Mouse (Mus musculus) bone marrow, adult 2 months (tissue): ENCODE measurements around the gene Mfsd6. TPM values are rescaled to one million over a fixed set of nuclear protein-coding genes. Genes with fewer than 3 reads are reported as not detected.

Experiments used
- H3K27ac ChIP-seq: fragments of 200-500 bp; 2 replicates; pipeline ENCODE4 v1.5.1; 2012; ENCODE audit warnings: low read depth, mild to moderate bottlenecking, control low read depth, inconsistent platforms, low read length; ENCODE audit not compliant: control insufficient read depth, poor library complexity, insufficient read depth
- H3K4me1 ChIP-seq: fragments of 200-500 bp; 2 replicates; pipeline ENCODE4 v1.6.1; 2011; ENCODE audit warnings: low read length; ENCODE audit not compliant: control insufficient read depth, insufficient read depth
- H3K4me3 ChIP-seq: fragments of 200-500 bp; replicated peaks from 2 replicates; pipeline ENCODE3; 2011; ENCODE audit warnings: mild to moderate bottlenecking, low read depth, low read length, control low read depth; ENCODE audit not compliant: control insufficient read depth
- CTCF ChIP-seq: fragments of 200-500 bp; IDR thresholded peaks from 2 replicates; pipeline ENCODE4 v1.5.1; 2011; ENCODE audit warnings: low read length, control low read depth; ENCODE audit not compliant: control insufficient read depth, insufficient read depth
- POLR2A ChIP-seq: fragments of 200-500 bp; IDR thresholded peaks from 2 replicates; pipeline ENCODE4 v1.6.1; 2011; ENCODE audit warnings: low read depth, mild to moderate bottlenecking, control low read depth, low read length, borderline replicate concordance; ENCODE audit not compliant: control insufficient read depth
- WGBS: fragments of 180-500 bp; shearing (Covaris S2); methylation state at CpG from one replicate; pipeline ENCODE4 v1.1.7; 2018; 5-methylcytosine and 5-hydroxymethylcytosine counted together
- polyA plus RNA-seq: library from polyadenylated mRNA; stranded (reverse); fragments of >200 nt; gene quantifications from 2 replicates; pipeline ENCODE4 v1.2.4, GENCODE M21; 2011; ENCODE audit warnings: low replicate concordance; ENCODE audit not compliant: missing spikeins, insufficient read depth, insufficient read length

Gene Mfsd6
- polyA plus RNA-seq, 1 experiment: 8.3 TPM

DNA sequence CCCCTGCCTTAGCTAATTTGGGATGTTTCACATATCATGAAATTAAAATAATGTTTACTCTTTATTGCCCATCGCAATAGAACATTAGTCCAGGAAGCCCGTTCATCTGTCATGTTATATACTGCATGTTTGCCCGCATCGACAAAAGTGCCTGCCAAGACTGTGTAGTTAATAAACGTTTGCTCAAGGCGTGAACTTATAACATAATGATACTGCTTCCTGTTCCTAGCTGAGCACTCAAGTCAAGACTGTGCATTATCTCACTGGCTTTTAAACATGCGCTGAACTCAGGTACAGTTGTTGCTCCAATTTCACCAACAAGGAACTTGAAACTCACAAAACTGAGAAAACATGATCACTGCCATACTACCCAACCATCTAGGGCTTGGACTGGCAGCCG lies 39.6 kb downstream of the Mfsd6 start:
- Histone ChIP-seq H3K4me1 (no peaks in the 10 kb centered on the region; the same call in 1 of the 2 replicates), H3K4me3 (no peak overlapping the region), H3K27ac (no peak overlapping the region)
- WGBS: 82% methylated on average over 8 of the region's 8 CpGs
- TF ChIP-seq POLR2A: no peak
- no peak for TF ChIP-seq CTCF

- no peak for TF ChIP-seq POLR2A
- no peak for TF ChIP-seq CTCF
- 82% methylated on average over 4 of the region's 4 CpGs for WGBS
- H3K4me3 ChIP-seq: no peak overlapping the region
- H3K4me1 ChIP-seq: peaks cover 1% of the 10 kb centered on the region; the same call in 1 of the 2 replicates
- H3K27ac ChIP-seq: no peak overlapping the region
Observed at GRCm38 (mm10) chr1:52683550-52683949, 43.7 kb downstream of the Mfsd6 start.

DNA sequence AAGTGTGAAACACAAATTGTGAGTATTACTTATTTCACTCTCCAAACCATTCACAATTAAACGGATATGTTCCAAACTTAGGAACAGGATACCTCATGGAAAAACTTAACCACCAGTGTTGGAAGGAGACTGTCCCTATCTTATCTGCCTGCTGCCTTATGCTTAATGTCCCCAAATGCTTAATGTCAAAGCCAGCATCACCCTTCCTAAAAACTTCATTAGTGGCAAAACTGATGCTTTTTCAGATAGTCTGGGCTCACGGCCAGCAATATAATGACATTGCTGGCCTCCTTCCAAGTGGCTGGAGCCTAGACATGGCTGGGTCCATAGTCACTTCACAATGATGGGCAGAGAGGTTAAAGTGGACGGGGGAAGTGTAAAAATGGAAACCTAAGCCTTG lies 50.6 kb downstream of the Mfsd6 start:
- 52% methylated on average over 3 of the region's 3 CpGs for WGBS
- H3K4me1 ChIP-seq: peaks cover 1% of the 10 kb centered on the region; the same call in 1 of the 2 replicates
- H3K4me3 ChIP-seq: no peak overlapping the region
- no peak overlapping the region for H3K27ac ChIP-seq
- TF ChIP-seq CTCF (no peak), POLR2A (no peak)

DNA sequence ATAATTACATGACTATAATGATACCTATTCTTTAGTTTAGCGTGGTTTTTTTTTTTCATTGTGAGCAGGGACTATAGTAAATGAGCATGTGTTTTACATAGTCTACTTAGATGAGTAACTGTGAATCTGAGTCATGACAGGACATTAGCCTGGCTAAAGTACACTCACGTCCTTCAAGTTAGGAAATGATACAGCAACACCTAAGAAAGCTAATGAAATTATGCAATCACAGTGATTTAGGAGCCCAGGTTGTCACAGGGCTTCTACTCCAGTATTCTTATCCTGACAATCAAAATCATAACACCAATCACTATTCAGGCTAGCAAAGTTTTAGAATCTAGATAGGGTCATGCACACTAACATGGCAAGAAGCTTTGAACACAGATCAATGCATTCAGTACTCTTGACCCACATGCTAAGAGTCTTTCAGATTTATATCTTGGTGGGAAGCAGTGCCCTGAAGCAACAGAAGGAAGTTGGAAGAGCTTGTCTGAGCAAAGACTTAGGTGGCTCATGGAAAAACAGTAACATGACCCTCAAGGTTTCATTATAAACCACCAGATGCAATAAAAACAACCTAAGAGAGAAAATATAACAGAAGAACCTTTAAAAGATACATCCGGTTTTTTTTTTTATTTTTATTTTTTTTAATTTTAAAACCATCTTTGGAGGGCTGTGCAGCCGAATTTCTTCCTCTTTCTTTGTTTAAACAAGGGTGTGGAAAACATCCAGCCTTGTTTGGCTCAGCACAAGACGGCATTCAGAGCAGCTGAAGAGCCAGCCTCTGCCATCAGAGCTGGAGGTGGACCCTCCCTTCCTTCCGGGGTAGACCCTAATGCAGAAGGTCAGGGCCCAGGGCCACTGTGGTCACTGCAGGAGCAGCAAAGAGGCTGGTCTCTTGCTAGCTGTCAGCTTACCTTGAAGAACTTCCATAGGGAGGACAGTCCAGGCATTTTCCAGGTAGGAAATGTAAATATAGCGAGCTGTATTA lies 51.4 kb downstream of the Mfsd6 start:
- WGBS: 41% methylated on average over 7 of the region's 7 CpGs
- no peak overlapping the region for H3K4me3 ChIP-seq
- H3K27ac ChIP-seq: no peak overlapping the region
- no peaks in the 10 kb centered on the region; the same call in 1 of the 2 replicates for H3K4me1 ChIP-seq
- TF ChIP-seq POLR2A: no peak
- no peak for TF ChIP-seq CTCF

- H3K27ac ChIP-seq: no peak overlapping the region
- WGBS: 93% methylated on average over 1 of the region's 1 CpGs
- TF ChIP-seq POLR2A: no peak
- TF ChIP-seq CTCF: no peak
- no peaks in the 10 kb centered on the region; the same call in 1 of the 2 replicates for H3K4me1 ChIP-seq
- H3K4me3 ChIP-seq: no peak overlapping the region
Observed at GRCm38 (mm10) chr1:52669931-52670330, 57.3 kb downstream of the Mfsd6 start.

GRCm38 (mm10) chr1:52668743-52669323 lies 58.4 kb downstream of the Mfsd6 start:
- WGBS: 76% methylated on average over 7 of the region's 7 CpGs
- TF ChIP-seq CTCF (no peak), POLR2A (no peak)
- Histone ChIP-seq H3K4me3 (no peak overlapping the region), H3K4me1 (no peaks in the 10 kb centered on the region; the same call in 1 of the 2 replicates), H3K27ac (no peak overlapping the region)

GRCm38 (mm10) chr1:52663228-52663627 lies 64.0 kb downstream of the Mfsd6 start:
- H3K4me1 ChIP-seq: no peaks in the 10 kb centered on the region
- H3K27ac ChIP-seq: no peak overlapping the region
- 86% methylated on average over 7 of the region's 7 CpGs for WGBS
- no peak overlapping the region for H3K4me3 ChIP-seq
- TF ChIP-seq POLR2A (no peak), CTCF (no peak)

GRCm38 (mm10) chr1:52660765-52661164 lies 66.5 kb downstream of the Mfsd6 start:
- TF ChIP-seq CTCF (no peak), POLR2A (no peak)
- H3K4me3 ChIP-seq: no peak overlapping the region
- 84% methylated on average over 12 of the region's 12 CpGs for WGBS
- H3K4me1 ChIP-seq: no peaks in the 10 kb centered on the region; the same call in 1 of the 2 replicates
- H3K27ac ChIP-seq: no peak overlapping the region
